Mouse (Mus musculus): Measurements from ENCODE around the gene Adam23.

The Adam23 gene

DNA sequence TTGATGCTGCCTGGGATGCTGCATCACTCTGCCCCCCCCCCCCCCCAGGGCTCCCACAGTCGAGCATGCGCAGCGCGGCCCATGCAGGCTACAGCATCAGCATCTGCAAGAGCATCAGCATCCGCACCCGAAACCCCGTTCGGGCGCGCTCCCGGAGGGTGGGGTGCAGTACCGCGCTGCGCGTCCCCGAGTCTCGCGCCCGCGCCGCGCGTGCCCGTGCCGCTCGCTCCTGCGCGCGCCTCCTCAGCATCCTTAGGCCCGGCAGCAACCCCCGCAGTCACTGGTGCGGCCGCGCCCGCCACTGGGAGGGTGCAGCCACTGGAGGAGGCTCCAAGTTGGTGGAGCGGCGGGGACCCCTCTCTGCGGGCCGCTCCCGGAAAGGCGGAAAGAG, at the start of gene Adam23:
Gene Adam23, plus strand, starts transcription at position 236 of the 391 bp plus-strand sequence.
- DNase-seq (ENCODE audit: inconsistent ontology term): peak; percentile 72

DNA sequence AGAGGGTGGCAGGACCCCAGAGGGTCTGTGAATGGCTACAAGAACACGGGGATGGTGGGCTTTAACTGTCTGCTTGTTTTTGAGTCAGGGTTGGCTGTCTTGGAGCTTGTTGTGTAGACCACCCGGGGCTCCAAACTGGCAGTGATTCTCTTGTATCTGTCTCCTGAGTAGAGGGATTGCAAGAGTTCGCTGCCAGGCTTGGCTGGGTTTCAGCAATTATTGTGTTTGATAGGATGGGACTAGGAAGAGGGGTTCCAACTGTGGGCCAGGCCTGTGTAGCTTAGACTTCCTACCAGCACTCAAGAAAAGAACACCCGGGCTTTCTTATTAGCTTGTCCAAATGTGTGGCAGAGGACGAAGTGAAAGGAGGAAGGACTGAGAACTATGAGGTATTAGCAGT, 44.6 kb upstream of the Adam23 start:
- DNase-seq (ENCODE audit: inconsistent ontology term): no peak

DNA sequence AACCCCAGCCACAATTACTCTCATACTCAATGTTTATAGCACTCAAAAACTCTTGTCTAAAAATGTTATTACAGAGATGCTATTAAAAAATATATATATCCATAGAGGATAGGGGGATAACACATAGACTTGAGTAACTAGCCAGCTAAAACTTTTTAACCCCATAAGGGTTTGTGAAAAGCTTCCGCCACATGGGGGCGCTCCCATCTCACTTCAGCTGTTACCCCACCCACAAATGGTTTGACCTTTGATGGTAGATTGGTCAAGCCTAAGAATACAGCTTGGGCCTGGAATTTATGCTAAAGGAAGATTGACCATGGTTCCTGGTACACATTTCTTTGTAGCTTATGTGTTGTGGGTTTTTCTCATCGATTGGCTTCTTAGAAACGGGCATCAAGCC, 42.1 kb upstream of the Adam23 start:
- peak; percentile 46 for DNase-seq (ENCODE audit: inconsistent ontology term)

DNA sequence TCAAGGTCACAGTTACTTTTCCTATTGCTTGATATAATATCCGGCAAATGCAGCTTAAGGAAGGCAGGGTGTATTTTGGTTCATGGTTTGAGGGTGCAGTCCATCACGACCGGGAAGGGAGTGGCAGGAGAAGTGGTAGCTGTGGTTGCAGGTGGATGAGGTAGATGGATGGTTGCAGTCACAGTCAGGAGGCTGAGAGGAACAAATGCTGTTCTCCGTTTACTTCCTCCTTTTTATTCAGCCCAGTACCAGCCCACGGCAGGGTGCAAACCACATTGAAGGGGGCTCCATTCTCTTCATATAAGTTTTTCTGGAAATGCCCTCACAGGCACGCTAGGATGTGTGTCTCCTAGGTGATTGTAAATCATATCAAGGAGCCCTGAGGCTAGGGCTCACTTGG, 37.3 kb upstream of the Adam23 start:
- DNase-seq (ENCODE audit: inconsistent ontology term): no peak

DNA sequence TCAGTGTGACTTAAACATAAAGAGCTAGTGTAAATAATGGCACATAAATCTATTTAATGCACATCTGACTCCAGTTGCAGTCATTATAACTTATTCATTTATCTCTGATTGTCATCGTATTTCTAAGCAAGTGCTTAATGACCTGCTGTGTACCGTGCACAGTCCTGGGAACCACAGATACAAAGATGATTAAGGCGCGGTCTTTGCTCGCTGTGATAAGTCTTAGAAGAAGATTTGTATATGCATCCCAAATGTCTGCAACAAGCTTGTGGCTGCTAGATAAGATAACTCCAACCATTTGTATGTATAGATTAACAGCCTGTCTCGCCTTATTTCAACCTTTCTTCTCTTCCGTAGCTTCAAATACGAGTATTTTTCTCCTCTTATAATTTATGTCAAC, 27.2 kb upstream of the Adam23 start:
- DNase-seq (ENCODE audit: inconsistent ontology term): no peak

DNA sequence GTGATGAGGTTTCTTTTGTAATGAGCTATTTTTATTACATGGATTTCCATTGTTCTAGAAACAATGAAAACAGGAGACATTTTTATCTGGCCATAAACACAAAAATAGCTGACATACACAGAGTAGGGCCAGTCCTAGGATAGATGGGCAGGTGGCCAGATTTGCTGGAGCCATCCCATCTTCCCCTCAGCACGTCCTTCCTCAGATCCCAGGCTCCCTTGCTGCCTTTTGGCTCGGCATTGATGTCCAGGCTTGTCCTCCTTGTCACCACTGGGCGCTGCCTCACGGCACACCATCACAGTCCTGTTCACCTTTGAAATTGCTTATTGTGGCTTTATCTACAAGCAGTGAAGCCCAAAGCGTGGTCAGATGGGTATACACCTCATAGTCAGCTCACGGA, 15.0 kb upstream of the Adam23 start:
- no peak for DNase-seq (ENCODE audit: inconsistent ontology term)

DNA sequence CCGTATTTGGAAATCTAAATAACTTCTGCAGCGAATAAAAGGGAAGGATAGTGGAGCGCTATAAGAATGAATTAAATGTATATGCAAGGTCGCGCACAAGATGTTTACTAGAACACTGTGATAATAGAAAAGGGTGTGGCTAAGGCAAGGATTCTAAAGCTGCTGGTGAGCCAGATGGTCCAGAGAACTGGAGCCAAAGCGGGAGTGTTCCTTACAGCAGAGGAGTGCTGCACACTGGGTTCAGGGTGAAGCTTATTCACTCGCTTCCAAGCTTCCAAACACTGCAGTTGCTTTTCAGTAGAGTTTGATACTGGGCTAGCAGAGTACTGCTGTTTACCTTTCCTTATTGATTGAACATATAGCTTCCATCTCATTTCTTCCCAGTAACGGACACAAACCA, 14.5 kb upstream of the Adam23 start:
- no peak for DNase-seq (ENCODE audit: inconsistent ontology term)

DNA sequence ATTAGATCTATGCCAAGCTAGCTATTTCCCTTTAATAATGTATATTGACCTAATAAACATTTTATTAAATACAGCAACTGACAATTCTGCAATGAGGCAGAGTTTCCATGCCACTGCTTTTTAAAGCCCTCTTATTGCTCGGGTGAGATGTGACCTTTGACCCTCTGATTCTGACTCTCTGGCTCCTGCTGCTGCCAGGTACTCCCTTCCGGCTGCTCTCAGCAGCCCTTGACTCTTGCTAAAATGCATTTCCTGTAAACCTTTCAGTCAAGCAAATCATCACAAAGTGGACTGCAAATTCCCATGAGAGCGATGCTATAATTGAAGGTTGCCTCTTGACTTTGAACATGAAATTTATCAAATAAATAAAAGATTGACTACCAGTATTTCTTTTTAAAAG, 13.8 kb upstream of the Adam23 start:
- DNase-seq (ENCODE audit: inconsistent ontology term): no peak

DNA sequence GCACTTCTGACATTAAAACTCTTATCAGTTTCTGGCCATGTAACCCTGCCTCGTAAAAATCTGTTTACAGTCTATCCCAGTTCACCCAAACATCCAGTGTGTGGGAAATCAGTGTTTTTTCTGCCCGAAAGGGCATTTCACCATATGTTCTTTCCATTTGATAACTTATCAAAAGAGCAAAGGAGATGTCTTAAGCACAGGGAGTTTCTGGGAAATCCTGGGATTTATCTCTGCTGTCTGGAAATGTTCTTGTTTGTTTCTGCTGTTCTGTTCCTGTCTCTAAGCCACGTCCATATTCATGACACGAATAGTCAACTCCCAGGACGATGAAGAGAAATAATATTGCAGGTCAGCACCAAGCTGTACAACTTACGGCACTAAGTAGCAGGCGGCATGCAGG, 11.6 kb upstream of the Adam23 start:
- no peak for DNase-seq (ENCODE audit: inconsistent ontology term)

DNA sequence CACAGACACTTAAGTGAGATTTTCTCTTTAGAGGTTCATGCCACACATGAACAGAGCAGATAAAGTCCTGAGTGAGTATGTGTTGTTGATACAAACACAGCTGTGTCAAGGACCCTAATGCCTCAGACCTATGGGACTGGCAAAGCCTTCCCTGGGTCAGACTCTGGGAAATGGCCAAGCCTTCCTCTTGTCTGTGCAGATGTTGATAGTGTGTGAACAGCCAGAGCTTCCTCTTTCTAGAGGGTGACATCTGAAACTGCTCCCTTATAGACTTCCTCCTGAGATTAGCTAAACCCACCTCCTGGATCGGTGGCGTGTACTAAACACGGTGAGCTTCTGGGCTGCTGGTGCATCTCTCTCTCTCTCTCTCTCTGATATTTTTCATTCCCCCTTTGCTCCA, 8.2 kb upstream of the Adam23 start:
- DNase-seq (ENCODE audit: inconsistent ontology term): no peak

DNA sequence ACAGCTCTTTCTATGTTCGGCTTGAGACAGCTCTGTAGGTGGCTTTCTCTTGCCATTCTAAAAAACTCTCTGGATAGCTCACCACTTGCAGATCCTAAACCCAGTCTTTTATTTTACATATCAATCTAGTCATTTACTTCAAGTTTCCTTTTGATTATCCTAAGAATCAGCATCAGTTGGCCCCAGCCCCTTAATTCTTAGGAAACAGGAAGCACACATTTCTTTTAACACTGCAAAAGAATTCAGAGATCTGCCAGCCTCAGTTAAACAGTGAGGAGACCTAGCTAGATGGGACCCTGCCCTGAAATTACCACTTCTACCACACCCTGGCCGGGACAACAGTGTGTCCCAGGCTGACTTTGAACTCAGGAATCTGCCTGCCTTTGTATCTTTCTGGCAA, 3.5 kb upstream of the Adam23 start:
- DNase-seq (ENCODE audit: inconsistent ontology term): no peak

DNA sequence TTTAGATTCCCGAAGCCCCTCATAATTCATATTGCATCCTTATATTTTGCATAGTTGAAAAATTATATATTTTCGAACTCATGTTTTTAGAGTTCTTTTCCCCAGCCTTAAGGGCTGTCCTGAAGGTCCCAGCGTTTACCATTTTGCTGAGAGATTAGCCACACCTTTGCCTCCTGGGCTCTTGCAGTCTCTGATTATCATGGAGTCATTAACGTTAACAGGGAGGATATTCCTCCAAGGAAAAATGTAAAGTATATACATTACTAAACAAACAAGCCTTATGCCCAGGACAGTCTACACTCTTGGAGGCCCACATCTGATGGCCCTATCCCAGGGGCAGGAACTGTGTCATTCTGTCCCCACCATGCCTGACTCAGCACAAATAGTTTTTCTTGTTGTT, 3.1 kb upstream of the Adam23 start:
- DNase-seq (ENCODE audit: inconsistent ontology term): no peak

DNA sequence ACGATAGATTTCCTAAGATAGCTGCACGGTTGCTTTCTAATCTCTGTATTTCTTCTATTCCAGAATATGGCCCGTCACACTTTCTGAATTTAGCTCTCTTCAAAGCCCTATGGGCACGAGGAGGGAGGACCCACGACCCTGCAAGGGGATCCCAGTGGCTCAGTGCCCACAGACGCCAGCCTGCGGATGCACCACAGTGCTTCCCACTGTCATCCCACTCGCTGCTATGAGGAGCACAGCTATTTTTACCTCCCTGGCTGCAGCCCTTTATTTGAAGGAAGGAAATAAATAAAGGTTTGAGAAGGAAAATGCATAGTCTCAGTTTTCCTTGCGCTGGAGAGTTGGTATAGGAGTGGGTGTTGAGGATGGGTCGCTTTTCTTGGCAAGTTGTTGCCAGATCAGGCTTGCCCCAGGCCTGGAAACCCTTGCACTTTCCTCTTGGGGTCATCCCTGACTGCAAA, 512 bp upstream of the Adam23 start:
- DNase-seq (ENCODE audit: inconsistent ontology term): no peak

DNA sequence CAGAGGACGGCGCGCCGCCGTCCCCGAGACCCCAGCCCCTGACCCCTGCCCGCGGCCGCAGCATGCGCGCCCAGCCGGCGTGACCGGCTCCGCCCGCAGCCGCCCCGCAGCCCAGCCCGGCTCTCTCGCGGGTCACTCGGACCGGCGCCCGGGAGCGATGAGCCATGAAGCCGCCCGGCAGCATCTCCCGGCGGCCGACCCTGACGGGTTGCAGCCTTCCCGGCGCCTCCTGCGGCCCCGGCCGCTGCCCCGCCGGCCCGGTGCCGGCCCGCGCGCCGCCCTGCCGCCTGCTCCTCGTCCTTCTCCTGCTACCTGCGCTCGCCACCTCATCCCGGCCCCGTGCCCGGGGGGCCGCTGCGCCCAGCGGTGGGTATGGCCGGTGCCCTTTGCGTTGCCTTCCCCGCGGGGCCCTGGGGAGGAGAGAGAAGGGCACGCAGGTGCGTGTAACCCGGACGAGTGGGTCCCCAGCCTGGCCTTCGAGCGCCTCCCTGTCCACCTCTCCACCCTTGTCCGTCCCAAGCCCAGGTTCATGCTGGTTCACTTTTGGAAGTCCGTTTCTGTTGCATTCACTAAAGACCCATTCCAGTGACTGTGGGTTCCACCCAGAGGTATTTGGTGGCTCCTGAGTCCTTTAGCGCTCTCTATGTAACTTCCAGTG, 485 bp downstream of the Adam23 start:
- DNase-seq (ENCODE audit: inconsistent ontology term): peak; percentile 46

DNA sequence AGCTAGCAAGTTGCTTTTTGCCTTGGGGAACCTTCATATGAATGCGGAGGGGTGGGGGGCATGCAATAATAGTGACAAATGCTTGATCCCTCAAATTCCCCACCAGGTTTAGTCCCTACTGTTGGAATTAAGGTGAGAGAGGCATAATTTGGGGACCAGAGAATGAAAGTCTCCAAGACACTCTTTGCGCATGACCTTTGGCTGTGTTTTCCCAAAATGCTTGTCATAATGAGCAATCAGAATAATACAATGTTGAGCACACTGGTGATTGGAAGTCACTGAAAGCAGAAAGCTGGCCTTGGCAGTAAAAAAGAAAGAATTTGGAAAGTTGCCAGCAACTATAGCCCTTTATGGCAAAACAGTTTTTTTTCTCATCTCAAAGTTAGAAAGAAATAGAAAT, 1.0 kb downstream of the Adam23 start:
- DNase-seq (ENCODE audit: inconsistent ontology term): no peak

DNA sequence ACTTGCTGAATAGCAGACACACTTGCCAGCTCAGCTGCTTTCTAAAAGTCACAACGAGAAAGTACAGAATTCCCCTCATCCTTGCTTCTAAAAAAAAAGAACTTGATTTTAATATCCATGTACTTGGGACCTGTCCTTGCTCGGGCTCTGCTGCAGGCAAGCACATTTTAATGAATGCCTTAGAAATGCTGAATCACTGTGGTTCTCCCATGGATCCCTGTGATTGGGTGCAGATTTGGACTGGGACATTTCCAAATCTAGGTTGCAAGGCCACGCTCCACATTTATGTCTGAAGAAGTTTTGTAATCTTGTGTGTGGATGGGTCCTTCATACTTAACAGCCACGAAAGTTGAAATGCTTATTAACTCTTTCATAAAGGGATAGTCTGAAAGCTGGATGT, 4.4 kb downstream of the Adam23 start:
- no peak for DNase-seq (ENCODE audit: inconsistent ontology term)

DNA sequence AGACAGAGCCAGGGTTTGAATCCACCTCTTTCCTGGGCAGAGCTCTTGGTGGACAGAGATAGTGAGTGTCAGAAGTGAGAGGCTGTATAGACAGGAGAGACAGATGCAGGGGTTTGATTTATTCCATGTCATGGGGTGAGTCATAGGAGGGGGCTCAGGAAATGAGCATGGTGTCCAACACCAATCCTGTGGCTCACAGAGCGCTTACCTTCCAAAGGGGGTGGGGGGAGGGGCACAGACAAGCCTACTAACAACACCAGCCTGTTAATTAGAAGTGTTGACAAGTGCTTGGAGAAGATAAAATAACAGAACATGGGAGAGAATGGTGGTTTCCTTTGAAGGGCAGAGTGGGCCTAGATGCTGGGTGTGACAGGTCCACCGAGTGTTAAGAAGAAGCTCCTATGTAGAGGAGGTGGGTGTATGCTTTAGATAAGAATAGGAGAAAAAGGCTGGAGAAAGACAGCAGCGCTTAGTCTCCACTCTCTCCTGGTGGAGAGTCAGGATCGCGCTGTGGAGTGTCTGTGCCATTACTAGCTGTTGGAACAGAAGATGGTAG, 7.7 kb downstream of the Adam23 start:
- no peak for DNase-seq (ENCODE audit: inconsistent ontology term)

DNA sequence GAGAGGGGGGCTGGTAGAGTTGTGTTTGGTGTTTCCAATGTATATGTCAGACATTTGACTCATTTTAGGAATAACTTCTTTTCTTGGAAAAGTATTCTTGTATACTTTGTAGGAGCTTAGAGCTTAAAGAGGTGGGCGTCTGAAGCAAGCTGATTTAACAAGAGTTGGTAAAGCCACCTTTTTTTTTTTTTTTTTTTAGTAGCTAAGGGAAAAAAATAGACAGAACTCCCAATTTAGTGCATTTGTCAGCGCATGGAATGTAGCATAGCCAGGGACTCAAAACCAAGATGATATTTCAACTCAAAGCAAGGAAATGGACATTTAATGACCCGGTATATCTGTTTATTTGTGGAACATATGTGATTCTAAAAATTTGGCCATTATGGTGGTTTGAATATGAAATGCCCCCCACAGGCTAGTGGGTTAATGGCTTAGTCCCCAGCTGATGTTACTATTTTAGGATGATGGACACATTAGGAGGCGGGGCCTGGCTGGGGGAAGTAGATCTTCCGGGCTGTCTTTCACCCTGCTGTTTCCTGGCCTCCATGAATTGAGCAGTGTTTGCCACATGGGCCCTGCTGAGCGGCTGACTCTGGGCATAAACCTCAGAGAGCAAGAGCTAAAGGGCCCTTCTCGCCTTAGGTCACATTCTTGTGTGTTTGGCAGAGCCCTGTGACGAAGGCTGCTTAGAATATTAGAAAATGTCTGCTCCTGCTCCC, 12.3 kb downstream of the Adam23 start:
- DNase-seq (ENCODE audit: inconsistent ontology term): peak; percentile 88

DNA sequence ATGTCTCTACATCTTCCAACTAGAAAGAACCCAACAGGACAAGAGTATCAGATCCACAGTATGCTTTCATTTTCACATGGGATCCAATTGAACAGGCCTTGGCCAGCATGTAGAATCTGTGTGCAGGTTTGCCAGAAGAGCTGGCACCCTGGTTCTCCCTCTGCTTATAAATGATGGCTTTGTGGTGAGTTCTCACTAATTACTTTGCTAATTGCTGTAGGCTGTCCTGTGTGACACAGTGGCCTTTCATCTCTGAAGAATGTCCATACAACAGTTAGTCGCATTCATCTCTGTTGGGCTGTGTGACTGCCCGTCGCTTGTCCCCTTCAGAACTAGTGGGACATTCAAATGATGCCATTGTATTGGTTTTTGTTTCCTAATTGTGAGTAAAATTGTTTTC, 13.5 kb downstream of the Adam23 start:
- DNase-seq (ENCODE audit: inconsistent ontology term): peak; percentile 90

DNA sequence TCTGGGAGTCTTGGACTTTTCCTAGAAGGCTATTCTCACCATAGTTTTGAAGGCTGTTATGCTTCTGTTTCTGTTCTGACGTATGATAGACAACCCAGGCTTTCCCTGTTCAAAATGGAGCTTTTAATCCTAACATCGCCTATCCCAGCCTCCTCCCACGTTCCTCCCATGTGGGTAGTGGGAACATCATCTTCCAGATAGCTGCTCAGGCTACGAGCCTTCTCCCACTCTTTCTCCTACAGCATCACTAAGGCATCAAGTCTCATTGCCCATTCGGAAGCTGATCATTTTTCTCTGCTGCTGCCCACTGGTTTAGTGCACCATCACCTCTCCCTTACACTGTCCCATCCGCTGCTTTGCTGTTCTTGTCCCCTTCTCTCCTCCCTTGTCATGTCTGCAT, 14.2 kb downstream of the Adam23 start:
- no peak for DNase-seq (ENCODE audit: inconsistent ontology term)

DNA sequence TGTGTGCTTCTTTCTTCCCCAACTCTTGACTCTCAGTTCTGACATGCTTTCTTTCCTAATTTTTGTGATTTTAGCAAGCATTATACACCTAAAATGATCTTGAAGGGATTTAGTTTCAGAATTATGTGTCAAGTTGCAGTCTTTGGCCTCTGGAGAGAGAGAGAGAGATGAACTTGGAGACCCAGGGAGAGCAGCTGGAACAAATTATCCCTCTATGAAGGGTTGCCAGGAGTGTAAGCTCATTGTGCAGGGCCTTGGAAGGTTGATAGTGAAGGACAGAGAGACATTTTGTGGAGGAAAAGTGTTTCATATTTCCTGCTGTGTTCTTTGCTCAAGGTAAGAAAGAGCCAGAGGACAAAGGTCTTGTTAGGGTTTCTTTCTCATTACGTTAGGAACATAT, 18.8 kb downstream of the Adam23 start:
- no peak for DNase-seq (ENCODE audit: inconsistent ontology term)

DNA sequence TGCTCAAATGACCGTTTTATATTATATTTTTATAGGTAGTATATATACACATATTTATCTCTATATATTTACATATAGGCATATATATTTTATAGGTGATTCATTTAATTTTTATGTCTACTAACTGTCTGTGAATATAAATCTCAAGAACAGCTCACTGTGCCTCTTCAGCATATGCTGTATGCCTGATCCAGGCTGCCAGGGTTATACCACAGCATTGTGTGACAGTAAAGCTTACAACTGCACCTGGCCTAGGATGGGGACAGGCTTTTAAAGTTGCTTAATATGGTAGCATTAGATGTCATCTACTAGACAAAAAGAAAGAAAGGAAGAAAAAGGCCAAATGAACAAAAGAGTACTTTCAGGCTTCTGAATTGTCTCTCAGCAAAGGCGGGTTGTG, 27.6 kb downstream of the Adam23 start:
- no peak for DNase-seq (ENCODE audit: inconsistent ontology term)

DNA sequence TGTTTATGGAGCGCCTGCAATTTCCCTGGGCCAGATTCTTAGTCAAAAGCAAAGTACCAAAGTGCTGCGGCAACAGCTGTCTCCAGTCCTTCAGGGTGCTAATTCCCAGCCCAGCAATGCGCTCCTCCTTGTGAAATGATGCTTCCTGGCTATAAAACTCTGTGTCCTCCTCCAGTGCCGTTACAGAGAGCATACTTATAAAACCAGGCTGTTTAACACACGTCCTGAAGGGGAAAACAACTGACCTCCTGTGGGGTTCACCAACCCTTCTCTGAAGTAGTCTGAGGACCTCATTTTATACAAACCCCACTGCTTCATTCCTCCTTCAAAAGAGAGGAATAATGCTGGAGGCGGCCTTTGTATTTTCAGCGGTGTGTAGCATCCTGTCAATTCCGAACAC, 28.0 kb downstream of the Adam23 start:
- no peak for DNase-seq (ENCODE audit: inconsistent ontology term)
